Mouse (Mus musculus): ENCODE measurements around the gene Ano4. TPM values are rescaled to one million over a fixed set of nuclear protein-coding genes. Genes with fewer than 3 reads are reported as not detected.

Ano4 gene
- polyA plus RNA-seq (2015; fragmentation: Nextera tagmentation; extraction: Ambion mirVana): 0.25 and 0.51 TPM in 2 replicates

DNA sequence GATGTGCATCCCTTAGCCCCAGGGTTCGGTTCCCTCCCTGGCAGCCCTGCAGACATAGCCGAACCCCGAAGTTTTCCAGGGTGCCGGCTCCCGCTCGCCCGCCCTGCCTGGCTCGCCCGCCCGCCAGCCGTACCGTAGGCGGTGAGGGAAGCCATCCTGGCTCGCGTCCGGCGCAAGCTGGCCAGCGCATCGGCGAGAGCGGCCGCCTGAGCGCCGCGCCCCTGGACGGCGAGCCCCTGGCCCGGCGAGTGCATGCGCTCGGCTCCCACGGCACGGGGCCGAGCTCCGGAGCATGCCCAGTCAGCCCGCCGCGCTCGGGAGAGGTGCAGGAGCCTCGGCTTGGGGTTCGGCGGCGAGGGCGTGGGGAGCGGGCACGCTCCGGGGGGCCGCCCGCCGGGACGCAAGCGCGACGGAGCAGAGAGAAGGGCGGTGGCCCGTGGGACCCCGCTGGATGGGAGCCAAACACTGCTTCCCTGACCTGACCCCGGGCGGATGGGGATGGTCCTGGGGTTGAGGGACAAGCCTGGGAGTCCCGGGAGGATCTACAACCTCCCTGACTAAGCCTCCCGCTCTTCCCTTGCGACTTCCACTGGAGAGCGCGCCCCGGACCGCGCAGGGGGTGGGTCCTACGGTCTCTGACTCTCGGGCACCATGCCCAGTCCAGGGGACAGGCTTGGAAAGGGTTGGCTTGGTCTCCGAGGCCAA, at the start of gene Ano4:
TSS of gene Ano4 (minus strand) at position 272 of the 705 bp plus-strand sequence.
- Histone ChIP-seq H3K4me2 (replicated peaks) (peak within 1 kb of the TSS; percentile 94), H3K9me3 (no peaks in the 10 kb centered on the region), H3K27ac (no peak within 1 kb of the TSS), H3K4me3 (peak within 1 kb of the TSS; percentile 56), H3K4me1 (peaks cover 9% of the 10 kb centered on the region; the same call in 1 of the 2 replicates), H3K27me3 (peaks cover 59% of the 10 kb centered on the region), H3K9ac (peak within 1 kb of the TSS; percentile 65), H3K36me3 (no peaks in the 10 kb centered on the region)
- 1% methylated on average over 56 of the region's 70 CpGs for WGBS
- ATAC-seq (ENCODE audit: low FRiP score, low read depth): peak; percentile 44

DNA sequence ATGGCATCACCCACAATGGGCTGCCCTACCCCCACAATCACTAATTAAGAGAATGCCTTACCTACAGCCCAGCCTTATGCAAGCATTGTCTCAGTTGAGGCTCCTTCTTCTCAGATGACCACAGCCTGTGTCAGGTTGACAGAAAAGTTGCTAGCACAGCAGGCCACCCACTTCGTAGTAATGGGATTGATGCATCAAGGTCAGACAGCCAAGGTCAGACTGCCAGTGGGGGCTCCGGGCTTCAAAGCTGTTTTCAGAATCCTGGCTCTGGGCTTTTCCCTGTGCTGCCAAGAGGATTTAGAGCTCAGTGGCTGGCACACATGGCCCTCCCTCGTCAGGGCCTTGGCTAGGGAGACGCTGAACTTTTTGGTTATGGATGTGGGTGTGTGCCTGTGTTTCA, 48.1 kb upstream of the Ano4 start:
- WGBS: 36% methylated on average over 4 of the region's 4 CpGs
- no peaks in the 10 kb centered on the region for H3K36me3 ChIP-seq

GRCm38 (mm10) chr10:89391571-89392163, 47.1 kb upstream of the Ano4 start:
- ATAC-seq (ENCODE audit: low FRiP score, low read depth): no peak
- 80% methylated on average over 4 of the region's 4 CpGs for WGBS
- no peaks in the 10 kb centered on the region for H3K27me3 ChIP-seq
- H3K36me3 ChIP-seq: no peaks in the 10 kb centered on the region
- H3K4me2 ChIP-seq (replicated peaks): no peak overlapping the region
- no peaks in the 10 kb centered on the region for H3K9me3 ChIP-seq
- no peak overlapping the region for H3K9ac ChIP-seq
- H3K4me3 ChIP-seq: no peak overlapping the region
- H3K27ac ChIP-seq: no peak overlapping the region
- H3K4me1 ChIP-seq: peaks cover 12% of the 10 kb centered on the region; the same call in 1 of the 2 replicates

More for the DNA sequence above, 48.1 kb upstream of the Ano4 start:
- Histone ChIP-seq H3K4me3 (no peak overlapping the region), H3K4me2 (replicated peaks) (no peak overlapping the region), H3K9ac (no peak overlapping the region), H3K4me1 (peaks cover 8% of the 10 kb centered on the region; the same call in 1 of the 2 replicates), H3K27ac (no peak overlapping the region), H3K27me3 (no peaks in the 10 kb centered on the region), H3K9me3 (no peaks in the 10 kb centered on the region)
- no peak for ATAC-seq (ENCODE audit: low FRiP score, low read depth)

DNA sequence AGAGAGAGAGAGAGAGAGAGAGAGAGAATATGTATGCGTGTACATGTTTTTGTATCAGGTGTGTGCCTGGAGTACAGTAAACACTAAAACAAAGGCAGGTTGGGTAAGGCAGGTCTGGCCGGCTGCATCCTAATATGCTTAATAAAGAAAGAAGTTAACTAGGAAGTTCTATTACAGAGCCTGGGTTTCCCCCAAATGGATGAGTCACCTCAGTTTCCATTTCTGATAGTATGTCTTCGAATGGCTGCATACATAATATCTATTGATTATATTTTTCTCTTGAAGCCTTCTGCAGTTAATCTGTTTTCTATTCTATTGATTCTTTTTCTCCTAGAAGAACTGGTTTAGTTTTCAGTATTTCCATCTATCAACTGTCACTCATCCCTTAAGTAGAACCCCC, 41.9 kb upstream of the Ano4 start:
- 91% methylated on average over 3 of the region's 3 CpGs for WGBS
- 0 out of 2 replicates have a peak, but pooled peaks cover 4% of the 10 kb centered on the region for H3K4me1 ChIP-seq
- H3K27ac ChIP-seq: no peak overlapping the region
- H3K4me3 ChIP-seq: no peak overlapping the region
- H3K4me2 ChIP-seq (replicated peaks): no peak overlapping the region
- no peaks in the 10 kb centered on the region for H3K27me3 ChIP-seq
- no peak overlapping the region for H3K9ac ChIP-seq
- no peaks in the 10 kb centered on the region for H3K36me3 ChIP-seq
- H3K9me3 ChIP-seq: no peaks in the 10 kb centered on the region
- ATAC-seq (ENCODE audit: low FRiP score, low read depth): no peak

GRCm38 (mm10) chr10:89383462-89383861, 38.9 kb upstream of the Ano4 start:
- Histone ChIP-seq H3K4me1 (0 out of 2 replicates have a peak, but pooled peaks cover 4% of the 10 kb centered on the region), H3K36me3 (no peaks in the 10 kb centered on the region), H3K9ac (no peak overlapping the region), H3K4me3 (no peak overlapping the region), H3K4me2 (replicated peaks) (no peak overlapping the region), H3K27me3 (no peaks in the 10 kb centered on the region), H3K9me3 (no peaks in the 10 kb centered on the region), H3K27ac (no peak overlapping the region)
- ATAC-seq (ENCODE audit: low FRiP score, low read depth): peak; percentile 82
- 6% methylated on average over 5 of the region's 5 CpGs for WGBS

DNA sequence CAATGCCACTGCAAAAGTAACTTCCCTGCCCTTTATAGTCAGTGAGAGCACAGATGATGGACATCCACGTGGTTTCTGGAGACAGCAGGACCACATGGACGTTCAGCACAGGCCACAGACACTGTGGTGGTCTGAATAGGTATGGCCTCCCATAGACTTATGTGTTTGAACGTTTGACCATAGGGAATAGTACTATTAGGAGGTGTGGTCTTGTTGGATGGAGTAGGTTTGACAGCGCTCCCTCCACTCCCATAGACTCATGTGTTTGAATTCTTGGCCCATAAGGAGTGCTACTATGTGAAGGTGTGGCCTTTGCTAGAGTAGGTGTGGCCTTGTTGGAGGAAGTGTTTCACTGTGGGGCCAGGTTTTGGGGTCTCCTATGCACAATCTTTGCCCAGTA, 33.2 kb upstream of the Ano4 start:
- H3K27ac ChIP-seq: no peak overlapping the region
- no peak overlapping the region for H3K4me3 ChIP-seq
- H3K9ac ChIP-seq: no peak overlapping the region
- ATAC-seq (ENCODE audit: low FRiP score, low read depth): no peak
- no peak overlapping the region for H3K4me2 ChIP-seq (replicated peaks)
- peaks cover 3% of the 10 kb centered on the region; the same call in 1 of the 2 replicates for H3K9me3 ChIP-seq
- no peaks in the 10 kb centered on the region for H3K36me3 ChIP-seq
- 74% methylated on average over 4 of the region's 4 CpGs for WGBS
- H3K27me3 ChIP-seq: no peaks in the 10 kb centered on the region
- H3K4me1 ChIP-seq: no peaks in the 10 kb centered on the region

- H3K36me3 ChIP-seq: no peaks in the 10 kb centered on the region
- no peaks in the 10 kb centered on the region for H3K4me1 ChIP-seq
- H3K27me3 ChIP-seq: no peaks in the 10 kb centered on the region
- no peaks in the 10 kb centered on the region for H3K9me3 ChIP-seq
- ATAC-seq (ENCODE audit: low FRiP score, low read depth): no peak
- H3K9ac ChIP-seq: no peak overlapping the region
- H3K27ac ChIP-seq: no peak overlapping the region
- WGBS: 21% methylated on average over 1 of the region's 1 CpGs
- H3K4me2 ChIP-seq (replicated peaks): no peak overlapping the region
- H3K4me3 ChIP-seq: no peak overlapping the region
Observed at GRCm38 (mm10) chr10:89370051-89370450, 25.5 kb upstream of the Ano4 start.

DNA sequence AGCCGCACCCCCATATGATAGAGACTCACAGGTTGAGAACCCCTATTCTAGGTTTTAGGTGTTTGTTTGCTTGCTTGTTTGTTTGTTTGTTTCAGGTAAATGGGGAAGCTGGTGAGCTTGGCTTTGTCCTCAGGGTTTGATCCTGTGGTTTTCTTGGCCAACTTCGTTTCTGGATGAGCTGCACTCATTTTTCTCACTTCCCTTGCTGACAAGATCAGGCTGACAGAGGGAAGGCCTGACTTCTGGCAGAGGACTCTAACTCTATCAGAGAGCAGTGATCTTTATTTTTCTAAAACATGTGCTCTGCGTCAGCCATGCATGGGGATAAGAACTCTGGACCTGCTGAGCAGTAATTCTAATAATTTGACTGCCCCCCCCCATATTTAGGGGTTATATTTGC, 14.4 kb upstream of the Ano4 start:
- Histone ChIP-seq H3K9me3 (no peaks in the 10 kb centered on the region), H3K36me3 (no peaks in the 10 kb centered on the region), H3K4me3 (no peak overlapping the region), H3K27me3 (no peaks in the 10 kb centered on the region), H3K27ac (no peak overlapping the region), H3K4me2 (replicated peaks) (no peak overlapping the region), H3K4me1 (no peaks in the 10 kb centered on the region), H3K9ac (no peak overlapping the region)
- WGBS: 81% methylated on average over 3 of the region's 3 CpGs
- ATAC-seq (ENCODE audit: low FRiP score, low read depth): no peak

GRCm38 (mm10) chr10:89354639-89355038, 10.1 kb upstream of the Ano4 start:
- no peak for ATAC-seq (ENCODE audit: low FRiP score, low read depth)
- Histone ChIP-seq H3K27me3 (no peaks in the 10 kb centered on the region), H3K4me2 (replicated peaks) (no peak overlapping the region), H3K9ac (no peak overlapping the region), H3K36me3 (no peaks in the 10 kb centered on the region), H3K9me3 (no peaks in the 10 kb centered on the region), H3K4me3 (no peak overlapping the region), H3K27ac (no peak overlapping the region), H3K4me1 (no peaks in the 10 kb centered on the region)
- 78% methylated on average over 2 of the region's 2 CpGs for WGBS

- H3K9ac ChIP-seq: no peak overlapping the region
- H3K9me3 ChIP-seq: no peaks in the 10 kb centered on the region
- no peaks in the 10 kb centered on the region for H3K4me1 ChIP-seq
- no peak overlapping the region for H3K4me3 ChIP-seq
- 77% methylated on average over 11 of the region's 11 CpGs for WGBS
- ATAC-seq (ENCODE audit: low FRiP score, low read depth): no peak
- H3K4me2 ChIP-seq (replicated peaks): no peak overlapping the region
- peaks cover 11% of the 10 kb centered on the region for H3K27me3 ChIP-seq
- no peak overlapping the region for H3K27ac ChIP-seq
- no peaks in the 10 kb centered on the region for H3K36me3 ChIP-seq
Observed at GRCm38 (mm10) chr10:89351416-89351815, 6.9 kb upstream of the Ano4 start.

- no peaks in the 10 kb centered on the region for H3K36me3 ChIP-seq
- no peaks in the 10 kb centered on the region for H3K9me3 ChIP-seq
- H3K4me1 ChIP-seq: peaks cover 9% of the 10 kb centered on the region; the same call in 1 of the 2 replicates
- H3K4me3 ChIP-seq: no peak overlapping the region
- peak overlapping the region; percentile 94; the same call in 1 of the 2 replicates for H3K4me2 ChIP-seq (replicated peaks)
- H3K27me3 ChIP-seq: peaks cover 57% of the 10 kb centered on the region
- no peak overlapping the region for H3K9ac ChIP-seq
- 70% methylated on average over 6 of the region's 6 CpGs for WGBS
- H3K27ac ChIP-seq: no peak overlapping the region
- ATAC-seq (ENCODE audit: low FRiP score, low read depth): no peak
Observed at GRCm38 (mm10) chr10:89345606-89346005, 1.0 kb upstream of the Ano4 start.

- 47% methylated on average over 4 of the region's 4 CpGs for WGBS
- ATAC-seq (ENCODE audit: low FRiP score, low read depth): no peak
- no peaks in the 10 kb centered on the region for H3K9me3 ChIP-seq
Observed at GRCm38 (mm10) chr10:89345196-89345533, 603 bp upstream of the Ano4 start.

More at GRCm38 (mm10) chr10:89345196-89345533, 603 bp upstream of the Ano4 start:
- Histone ChIP-seq H3K27me3 (peaks cover 59% of the 10 kb centered on the region), H3K4me1 (peaks cover 9% of the 10 kb centered on the region; the same call in 1 of the 2 replicates), H3K4me2 (replicated peaks) (peak overlapping the region; percentile 94), H3K4me3 (peak overlapping the region; percentile 56), H3K36me3 (no peaks in the 10 kb centered on the region), H3K27ac (no peak overlapping the region), H3K9ac (peak overlapping the region; percentile 65)

Data from limb, embryonic 13.5 days (tissue).